Comparison of ENCODE assay signal across 8 mouse cellular contexts in genomic region chr6:127561231-127562020, GRCm38 (mm10). TPM values are rescaled to one million over a fixed set of nuclear protein-coding genes. Genes with fewer than 3 reads are reported as not detected.
DNase-seq lines count a peak whose midpoint lies in the region; ATAC-seq and TF ChIP-seq lines count a peak whose summit lies in the region.

TSS of gene Cracr2a (plus strand) at chr6:127561338.

- no peaks in the 10 kb centered on the region for H3K9me3 ChIP-seq in hindbrain, embryonic 10.5 days
- no peaks in the 10 kb centered on the region for H3K9me3 ChIP-seq in lung, postnatal 0 days (ENCODE audit: low read length)

- peak within 1 kb of the TSS; percentile 94 for H3K4me2 ChIP-seq in lung, postnatal 0 days (replicated peaks; ENCODE audit: low read depth, low read length)

- DNase-seq in Patski (ENCODE audit: low read depth, low spot score) = no peak
- peak; percentile 85 to 86 for DNase-seq in cerebellum, postnatal 10 days
- DNase-seq in frontal cortex, adult 2 months (ENCODE audit: extremely low spot score in 1 of 2, low spot score in 1 of 2) = peak; percentile 40 to 81
- DNase-seq in hindbrain, embryonic 10.5 days (ENCODE audit: low spot score) = peak; percentile 85
- peak; percentile 81 to 85 for DNase-seq in layer of hippocampus, postnatal 10 days (ENCODE audit: low spot score in 2 of 2)
- DNase-seq in lung, postnatal 0 days (ENCODE audit: low spot score) = peak; percentile 92
- DNase-seq in ovary, postnatal 10 days (ENCODE audit: low spot score) = peak; percentile 52
- peak; percentile 85 to 88 for DNase-seq in thymus, postnatal 10 days (ENCODE audit: low spot score in 2 of 2)

- peaks cover 15% of the 10 kb centered on the region for H3K4me1 ChIP-seq in hindbrain, embryonic 10.5 days (replicated peaks)
- H3K4me1 ChIP-seq in lung, postnatal 0 days (ENCODE audit: insufficient read depth, low read depth, low read length) = peaks cover 2% of the 10 kb centered on the region; the same call in 1 of the 2 replicates

- H3K4me3 ChIP-seq in hindbrain, embryonic 10.5 days = peak within 1 kb of the TSS; percentile 59
- H3K4me3 ChIP-seq in lung, postnatal 0 days (ENCODE audit: low read depth, low read length) = peak within 1 kb of the TSS; percentile 53

- in situ Hi-C loops in Patski (cut with MboI; ENCODE audit: low pct_unique_long_range_greater_than_20kb) = no loop called here

- POLR2A ChIA-PET in Patski (lab: Charles Lee) = interaction anchor here (0.6 kb wide), 1 partner anchor 36 kb away, joined by 3 read pairs; no protein-coding TSS in a partner anchor

- under 1% methylated on average over 22 of the region's 22 CpGs for WGBS in hindbrain, embryonic 10.5 days
- WGBS in lung, postnatal 0 days = 0% methylated on average over 22 of the region's 22 CpGs

- H3K27ac ChIP-seq in hindbrain, embryonic 10.5 days = peak within 1 kb of the TSS; percentile 86
- peak within 1 kb of the TSS; percentile 84 for H3K27ac ChIP-seq in lung, postnatal 0 days (ENCODE audit: low read length)

- ATAC-seq in Patski = peak; percentile 79
- ATAC-seq in lung, postnatal 0 days = peak; percentile 94

- no peaks in the 10 kb centered on the region for H3K36me3 ChIP-seq in hindbrain, embryonic 10.5 days
- H3K36me3 ChIP-seq in lung, postnatal 0 days (ENCODE audit: insufficient read depth, low read length) = no peaks in the 10 kb centered on the region

- peak; percentile 77 for TF ChIP-seq CTCF in Patski (IDR thresholded peaks at IDR 0.05)
- TF ChIP-seq CTCF in lung, postnatal 0 days (IDR thresholded peaks at IDR 0.05) = peak; percentile 79

- peaks cover 36% of the 10 kb centered on the region for H3K27me3 ChIP-seq in Patski
- peaks cover 8% of the 10 kb centered on the region; the same call in 1 of the 2 replicates for H3K27me3 ChIP-seq in hindbrain, embryonic 10.5 days (ENCODE audit: insufficient read depth, poor library complexity, severe bottlenecking)
- H3K27me3 ChIP-seq in lung, postnatal 0 days (replicated peaks; ENCODE audit: insufficient read depth, low read length) = no peaks in the 10 kb centered on the region

- CTCF ChIA-PET in Patski (lab: Charles Lee) = interaction anchor here (1.4 to 2.4 kb wide), 3 partner anchors 8 to 20 kb away, joined by 4 to 6 read pairs (median 4); no protein-coding TSS in a partner anchor

- H3K9ac ChIP-seq in lung, postnatal 0 days (replicated peaks; ENCODE audit: low read depth) = peak within 1 kb of the TSS; percentile 62

- TF ChIP-seq EP300 in lung, postnatal 0 days (IDR thresholded peaks at IDR 0.05) = no peak

RNA-seq across cellular contexts. Expression of gene Cracr2a, which starts in this region (rescaled TPM):
- polyA plus RNA-seq in Patski (2021) = not detected
- polyA plus RNA-seq in frontal cortex, adult 2 months (2012; rRNA removed) = 0.90 and 0.96 TPM in 2 replicates
- polyA plus RNA-seq in hindbrain, embryonic 10.5 days (2016; fragmentation: Nextera tagmentation; extraction: Ambion mirVana) = 1.0 and 1.1 TPM in 2 replicates
- 1 to 10 TPM; 1.5 to 2.2 TPM for total RNA-seq in layer of hippocampus, postnatal 10 days (2021)
- polyA plus RNA-seq in lung, postnatal 0 days (2015; fragmentation: Nextera tagmentation; extraction: Ambion mirVana) = 5.4 and 6.5 TPM in 2 replicates

Comparison
In these comparisons a context has a peak if more than half of its experiments do, and no peak if none do; other contexts are left out.
1. Peak in ATAC-seq in Patski; RNA of the gene not detected or under 1 TPM.
2. Peak in DNase-seq in frontal cortex, adult 2 months; RNA of the gene not detected or under 1 TPM.